Mouse (Mus musculus): ENCODE results near the gene Exosc2. TPM values are rescaled to one million over a fixed set of nuclear protein-coding genes. Genes with fewer than 3 reads are reported as not detected.

Gene Exosc2
- polyA plus RNA-seq, 1 experiment = 63.4 TPM

DNA sequence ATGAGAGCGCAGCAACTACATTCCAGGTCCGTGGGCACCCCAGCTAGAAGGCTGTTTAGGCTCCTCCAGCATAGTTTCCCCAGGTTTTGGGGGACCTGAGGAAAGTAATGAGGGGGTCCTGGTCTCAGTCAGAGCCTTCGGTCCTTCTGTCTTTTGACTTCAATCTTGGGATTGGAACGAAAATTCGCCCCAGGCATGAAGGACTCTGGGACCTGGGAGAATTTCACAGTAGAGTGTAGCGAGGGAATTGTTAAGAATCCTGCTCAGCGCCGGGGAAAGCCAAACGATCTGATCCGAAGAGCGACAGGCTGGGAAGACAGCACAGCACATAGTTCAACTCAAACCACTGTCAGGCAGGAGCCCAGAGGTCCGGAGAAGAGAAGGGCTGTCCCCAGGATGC, 33.2 kb upstream of the Exosc2 start:
- Histone ChIP-seq H3ac (ENCODE audit: control insufficient read depth, insufficient read length, low read depth) (no peak overlapping the region), H3K79me2 (ENCODE audit: control insufficient read depth, insufficient read depth) (no peaks in the 10 kb centered on the region), H3K36me3 (ENCODE audit: control insufficient read depth, insufficient read depth) (no peaks in the 10 kb centered on the region), H3K27me3 (ENCODE audit: control insufficient read depth, insufficient read depth, insufficient read length) (peaks cover 93% of the 10 kb centered on the region), H3K79me3 (ENCODE audit: low read depth) (no peaks in the 10 kb centered on the region), H3K4me3 (ENCODE audit: insufficient read depth, poor library complexity, severe bottlenecking) (no peak overlapping the region)
- TF ChIP-seq MYOG (IDR thresholded peaks at IDR 0.05; ENCODE audit: control insufficient read depth, extremely low read depth, insufficient read length) = no peak
- no peak for TF ChIP-seq CEBPB (IDR thresholded peaks at IDR 0.05; ENCODE audit: low read depth)
- no peak for TF ChIP-seq MYOD1 (IDR thresholded peaks at IDR 0.05; ENCODE audit: control insufficient read depth, insufficient read length, low read depth)

DNA sequence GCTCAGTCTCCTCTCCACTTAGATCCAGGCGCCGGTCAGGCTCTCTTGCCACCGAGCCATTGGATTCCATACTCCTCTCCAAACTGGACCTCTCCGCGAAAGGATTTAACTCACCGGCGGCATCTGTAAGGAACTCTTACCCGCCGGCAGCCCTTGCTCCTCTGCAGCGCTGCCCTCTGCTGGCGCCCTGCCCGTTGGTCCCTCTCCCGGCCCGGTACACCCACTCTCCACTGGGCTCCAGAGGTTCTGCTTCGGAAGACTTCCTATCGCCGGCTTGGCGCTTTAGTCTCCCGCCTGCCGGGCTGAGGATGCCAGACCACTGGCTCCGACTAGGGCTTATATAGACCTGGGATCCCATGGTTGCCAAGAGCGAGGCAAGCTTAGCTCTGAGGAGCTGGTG, 32.7 kb upstream of the Exosc2 start:
- Histone ChIP-seq H3ac (ENCODE audit: control insufficient read depth, insufficient read length, low read depth) (no peak overlapping the region), H3K79me3 (ENCODE audit: low read depth) (no peaks in the 10 kb centered on the region), H3K36me3 (ENCODE audit: control insufficient read depth, insufficient read depth) (no peaks in the 10 kb centered on the region), H3K27me3 (ENCODE audit: control insufficient read depth, insufficient read depth, insufficient read length) (peaks cover 94% of the 10 kb centered on the region), H3K4me3 (ENCODE audit: insufficient read depth, poor library complexity, severe bottlenecking) (no peak overlapping the region), H3K79me2 (ENCODE audit: control insufficient read depth, insufficient read depth) (no peaks in the 10 kb centered on the region)
- no peak for TF ChIP-seq MAX (IDR thresholded peaks at IDR 0.05)
- TF ChIP-seq USF1 (IDR thresholded peaks at IDR 0.05; ENCODE audit: low read depth) = no peak
- no peak for TF ChIP-seq CEBPB (IDR thresholded peaks at IDR 0.05; ENCODE audit: low read depth)
- TF ChIP-seq MYOG (IDR thresholded peaks at IDR 0.05; ENCODE audit: control insufficient read depth, extremely low read depth, insufficient read length) = no peak
- no peak for TF ChIP-seq FOSL1 (IDR thresholded peaks at IDR 0.05; ENCODE audit: insufficient read depth, low read length, poor library complexity, severe bottlenecking)
- no peak for TF ChIP-seq MYOD1 (IDR thresholded peaks at IDR 0.05; ENCODE audit: control insufficient read depth, insufficient read length, low read depth)
- no peak for TF ChIP-seq CTCF (IDR thresholded peaks at IDR 0.05; ENCODE audit: control insufficient read depth, insufficient read depth, insufficient read length)

DNA sequence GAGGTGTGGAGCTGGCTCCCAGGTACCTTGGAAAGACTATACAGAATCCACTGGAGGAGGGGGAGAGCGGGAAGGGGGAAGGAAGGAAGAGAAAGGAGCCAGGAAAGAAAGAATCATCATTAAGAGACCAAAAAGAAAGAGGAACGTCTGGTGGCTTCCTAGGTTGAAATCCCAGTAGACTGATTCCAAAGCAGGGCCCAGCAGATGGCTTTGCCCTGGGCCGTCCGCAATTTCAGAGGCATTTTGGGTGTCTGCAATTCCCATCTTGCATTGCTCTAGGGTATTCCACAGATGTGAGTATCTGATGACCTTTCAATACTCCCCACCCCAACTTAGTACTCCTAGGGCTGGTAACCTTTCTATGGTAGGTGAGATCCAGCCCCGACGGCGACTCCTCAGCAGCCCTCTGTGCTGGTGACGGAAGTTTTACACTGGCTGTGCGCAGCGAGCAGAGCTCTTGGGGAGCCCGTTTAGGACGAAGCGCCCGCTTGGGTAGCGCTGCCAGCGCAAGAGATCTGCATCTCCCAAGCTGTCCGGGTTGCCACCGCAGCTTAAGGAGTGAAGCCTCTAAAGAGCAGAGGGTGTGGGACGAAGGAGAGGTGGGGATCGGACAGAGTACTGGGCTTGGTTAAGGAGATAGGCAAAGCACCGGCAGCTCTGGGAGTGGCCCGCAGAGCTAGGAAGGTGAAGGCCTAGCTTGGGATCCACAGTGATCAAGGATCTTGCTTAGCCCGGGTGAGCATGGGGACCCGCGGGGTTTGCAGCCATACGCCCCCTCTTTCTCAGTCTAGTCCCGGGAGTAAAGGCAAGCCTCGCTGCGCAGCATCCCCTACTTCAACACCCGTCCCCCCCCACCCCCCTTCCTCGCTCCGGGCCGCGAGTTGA, 31.7 kb upstream of the Exosc2 start:
- H3K79me2 ChIP-seq (ENCODE audit: control insufficient read depth, insufficient read depth) = no peaks in the 10 kb centered on the region

DNA sequence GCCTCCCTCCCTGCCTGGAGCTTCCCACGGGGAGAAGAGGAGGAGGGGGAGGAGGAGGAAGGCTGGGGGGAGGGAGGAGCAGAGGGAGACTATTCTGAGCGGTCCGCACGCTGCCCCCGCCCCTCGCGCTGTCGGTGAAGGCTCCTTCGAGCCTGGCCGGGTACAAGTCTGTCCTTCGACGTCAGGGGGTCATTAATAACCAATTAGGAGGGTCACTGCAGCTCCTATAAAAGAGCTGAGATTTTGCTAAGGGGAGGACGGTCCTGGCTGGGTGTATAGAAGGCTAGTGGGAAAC, 31.1 kb upstream of the Exosc2 start:
- TF ChIP-seq MAX (IDR thresholded peaks at IDR 0.05) = no peak
- TF ChIP-seq USF1 (IDR thresholded peaks at IDR 0.05; ENCODE audit: low read depth) = no peak
- no peak for TF ChIP-seq MYOD1 (IDR thresholded peaks at IDR 0.05; ENCODE audit: control insufficient read depth, insufficient read length, low read depth)
- TF ChIP-seq MYOG (IDR thresholded peaks at IDR 0.05; ENCODE audit: control insufficient read depth, extremely low read depth, insufficient read length) = no peak
- TF ChIP-seq CEBPB (IDR thresholded peaks at IDR 0.05; ENCODE audit: low read depth) = no peak
- TF ChIP-seq CTCF (IDR thresholded peaks at IDR 0.05; ENCODE audit: control insufficient read depth, insufficient read depth, insufficient read length) = no peak
- no peak for TF ChIP-seq FOSL1 (IDR thresholded peaks at IDR 0.05; ENCODE audit: insufficient read depth, low read length, poor library complexity, severe bottlenecking)
- Histone ChIP-seq H3K79me3 (ENCODE audit: low read depth) (no peaks in the 10 kb centered on the region), H3K36me3 (ENCODE audit: control insufficient read depth, insufficient read depth) (no peaks in the 10 kb centered on the region), H3K27me3 (ENCODE audit: control insufficient read depth, insufficient read depth, insufficient read length) (peaks cover 92% of the 10 kb centered on the region), H3K4me3 (ENCODE audit: insufficient read depth, poor library complexity, severe bottlenecking) (no peak overlapping the region), H3K79me2 (ENCODE audit: control insufficient read depth, insufficient read depth) (no peaks in the 10 kb centered on the region), H3ac (ENCODE audit: control insufficient read depth, insufficient read length, low read depth) (no peak overlapping the region)

More for the DNA sequence above, 31.7 kb upstream of the Exosc2 start:
- Histone ChIP-seq H3K27me3 (ENCODE audit: control insufficient read depth, insufficient read depth, insufficient read length) (peaks cover 97% of the 10 kb centered on the region), H3K4me3 (ENCODE audit: insufficient read depth, poor library complexity, severe bottlenecking) (no peak overlapping the region), H3ac (ENCODE audit: control insufficient read depth, insufficient read length, low read depth) (no peak overlapping the region), H3K36me3 (ENCODE audit: control insufficient read depth, insufficient read depth) (no peaks in the 10 kb centered on the region), H3K79me3 (ENCODE audit: low read depth) (no peaks in the 10 kb centered on the region)
- TF ChIP-seq CTCF (IDR thresholded peaks at IDR 0.05; ENCODE audit: control insufficient read depth, insufficient read depth, insufficient read length) (no peak), MYOG (IDR thresholded peaks at IDR 0.05; ENCODE audit: control insufficient read depth, extremely low read depth, insufficient read length) (no peak), MAX (IDR thresholded peaks at IDR 0.05) (no peak), USF1 (IDR thresholded peaks at IDR 0.05; ENCODE audit: low read depth) (no peak), FOSL1 (IDR thresholded peaks at IDR 0.05; ENCODE audit: insufficient read depth, low read length, poor library complexity, severe bottlenecking) (no peak), CEBPB (IDR thresholded peaks at IDR 0.05; ENCODE audit: low read depth) (no peak), MYOD1 (IDR thresholded peaks at IDR 0.05; ENCODE audit: control insufficient read depth, insufficient read length, low read depth) (no peak)

DNA sequence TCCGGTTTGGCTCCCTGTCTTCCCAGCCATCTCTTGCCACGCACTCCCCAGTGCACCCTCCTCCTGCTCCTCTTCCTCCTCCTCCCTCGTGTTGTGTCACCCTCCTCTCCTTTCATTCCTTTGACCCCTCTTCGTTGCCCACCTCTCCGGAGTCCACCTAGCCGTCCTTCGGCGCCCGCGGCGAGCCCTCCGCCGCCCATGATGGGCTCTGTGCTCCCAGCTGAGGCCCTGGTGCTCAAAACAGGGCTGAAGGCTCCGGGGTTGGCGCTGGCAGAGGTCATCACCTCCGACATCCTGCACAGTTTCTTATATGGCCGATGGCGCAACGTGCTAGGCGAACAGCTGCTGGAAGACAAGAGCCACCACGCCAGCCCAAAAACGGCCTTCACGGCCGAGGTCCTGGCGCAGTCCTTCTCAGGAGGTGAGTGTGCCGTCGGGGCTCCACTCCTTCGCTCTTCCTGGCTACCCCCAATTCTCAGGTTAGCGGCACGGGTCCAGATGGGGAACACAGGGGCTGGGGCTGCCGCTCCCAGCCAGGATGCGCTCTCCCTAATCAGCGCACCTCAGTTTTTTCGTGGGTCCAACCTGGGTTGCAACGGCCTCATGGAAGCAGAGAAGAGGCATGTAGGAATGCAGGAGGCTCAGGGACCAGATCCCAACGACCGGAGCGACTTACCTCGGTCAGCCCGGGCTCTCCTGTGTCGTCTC, 30.5 kb upstream of the Exosc2 start, which contains the start of gene Prdm12:
Gene Prdm12, plus strand, starts transcription at position 137 of the 708 bp plus-strand sequence.
- H3K79me3 ChIP-seq (ENCODE audit: low read depth) = no peaks in the 10 kb centered on the region

More for the DNA sequence above, 30.5 kb upstream of the Exosc2 start, which contains the start of gene Prdm12:
- peaks cover 86% of the 10 kb centered on the region for H3K27me3 ChIP-seq (ENCODE audit: control insufficient read depth, insufficient read depth, insufficient read length)
- no peak for TF ChIP-seq CTCF (IDR thresholded peaks at IDR 0.05; ENCODE audit: control insufficient read depth, insufficient read depth, insufficient read length)
- no peak for TF ChIP-seq MAX (IDR thresholded peaks at IDR 0.05)
- TF ChIP-seq FOSL1 (IDR thresholded peaks at IDR 0.05; ENCODE audit: insufficient read depth, low read length, poor library complexity, severe bottlenecking) = no peak
- no peak for TF ChIP-seq CEBPB (IDR thresholded peaks at IDR 0.05; ENCODE audit: low read depth)
- TF ChIP-seq MYOD1 (IDR thresholded peaks at IDR 0.05; ENCODE audit: control insufficient read depth, insufficient read length, low read depth) = no peak
- TF ChIP-seq USF1 (IDR thresholded peaks at IDR 0.05; ENCODE audit: low read depth) = no peak
- H3K36me3 ChIP-seq (ENCODE audit: control insufficient read depth, insufficient read depth) = no peaks in the 10 kb centered on the region
- H3K79me2 ChIP-seq (ENCODE audit: control insufficient read depth, insufficient read depth) = no peaks in the 10 kb centered on the region
- H3K4me3 ChIP-seq (ENCODE audit: insufficient read depth, poor library complexity, severe bottlenecking) = no peak within 1 kb of the TSS
- no peak within 1 kb of the TSS for H3ac ChIP-seq (ENCODE audit: control insufficient read depth, insufficient read length, low read depth)

All from C2C12 (cell line).